7 mouse cellular contexts compared by ENCODE assay signal in genomic region chr15:78610705-78611462, GRCm38 (mm10). TPM values are rescaled to one million over a fixed set of nuclear protein-coding genes. Genes with fewer than 3 reads are reported as not detected.
DNase-seq lines count a peak whose midpoint lies in the region; ATAC-seq lines count a peak whose summit lies in the region.

No protein-coding gene starts in this region.

- no peaks in the 10 kb centered on the region for H3K9me3 ChIP-seq in forebrain, embryonic 14.5 days (replicated peaks; ENCODE audit: control insufficient read depth, low read length)
- no peaks in the 10 kb centered on the region for H3K9me3 ChIP-seq in limb, embryonic 10.5 days (replicated peaks)

- no peaks in the 10 kb centered on the region for H3K27me3 ChIP-seq in forebrain, embryonic 14.5 days (replicated peaks; ENCODE audit: control insufficient read depth, insufficient read depth, low read length)
- H3K27me3 ChIP-seq in limb, embryonic 10.5 days (ENCODE audit: low read depth, poor library complexity, severe bottlenecking), result no peaks in the 10 kb centered on the region

- 28% methylated on average over 12 of the region's 12 CpGs for WGBS in forebrain, embryonic 14.5 days
- WGBS in limb, embryonic 10.5 days, result 48% methylated on average over 12 of the region's 12 CpGs

- peak; percentile 79 for DNase-seq in right cerebral cortex, adult 18-20 months
- no peak for DNase-seq in right cerebral cortex, postnatal 25 days
- DNase-seq in forebrain, embryonic 14.5 days (ENCODE audit: low spot score), result peak; percentile 56
- DNase-seq in limb, embryonic 10.5 days (ENCODE audit: low spot score), result peak; percentile 37
- peak; percentile 79 for DNase-seq in telencephalon, adult 2 months (ENCODE audit: low read depth, low spot score)
- no peak for DNase-seq in gastrocnemius, adult 18-20 months (ENCODE audit: low spot score)
- DNase-seq in cerebellum, adult 11-12 months, result no peak

- H3K4me1 ChIP-seq in forebrain, embryonic 14.5 days (ENCODE audit: control insufficient read depth, insufficient read depth, low read length), result peaks cover 5% of the 10 kb centered on the region; the same call in 1 of the 2 replicates
- peaks cover 16% of the 10 kb centered on the region for H3K4me1 ChIP-seq in limb, embryonic 10.5 days

- H3K36me3 ChIP-seq in forebrain, embryonic 14.5 days (ENCODE audit: control insufficient read depth, insufficient read depth, low read length), result no peaks in the 10 kb centered on the region
- H3K36me3 ChIP-seq in limb, embryonic 10.5 days, result no peaks in the 10 kb centered on the region

- H3K9ac ChIP-seq in forebrain, embryonic 14.5 days (ENCODE audit: low read length), result 0 out of 2 replicates have a peak overlapping the region, but pooled peaks have one; percentile 21

- no peak overlapping the region for H3K4me2 ChIP-seq in forebrain, embryonic 14.5 days (ENCODE audit: low read length)

- no peak overlapping the region for H3K4me3 ChIP-seq in forebrain, embryonic 14.5 days (ENCODE audit: low read depth, low read length)
- H3K4me3 ChIP-seq in limb, embryonic 10.5 days, result no peak overlapping the region

- peak; percentile 54 for ATAC-seq in forebrain, embryonic 14.5 days

- H3K27ac ChIP-seq in forebrain, embryonic 14.5 days (ENCODE audit: low read depth, low read length), result peak overlapping the region; percentile 39; the same call in 1 of the 2 replicates
- H3K27ac ChIP-seq in limb, embryonic 10.5 days, result no peak overlapping the region

RNA-seq across cellular contexts. Expression of gene Cyth4, which starts 14.0 kb away (rescaled TPM):
- 2.4 and 2.7 TPM in 2 replicates for polyA plus RNA-seq in forebrain, embryonic 14.5 days (2014; fragmentation: Nextera tagmentation; extraction: Ambion mirVana)
- polyA plus RNA-seq in limb, embryonic 10.5 days (2016; fragmentation: Nextera tagmentation; extraction: Ambion mirVana), result 3.2 and 4.4 TPM in 2 replicates
- total RNA-seq in gastrocnemius, adult 18-20 months (2021), result 1 to 10 TPM in 1 of 2 experiments, under 1 TPM in 1; 0.82 to 2.3 TPM

RNA-seq across cellular contexts. Expression of gene Rac2, which starts 38.3 kb away (rescaled TPM):
- polyA plus RNA-seq in forebrain, embryonic 14.5 days (2014; fragmentation: Nextera tagmentation; extraction: Ambion mirVana), result 3.5 and 5.9 TPM in 2 replicates
- 4.3 and 4.4 TPM in 2 replicates for polyA plus RNA-seq in limb, embryonic 10.5 days (2016; fragmentation: Nextera tagmentation; extraction: Ambion mirVana)
- 1 to 10 TPM in 1 of 2 experiments, under 1 TPM in 1; 0.96 to 1.8 TPM for total RNA-seq in gastrocnemius, adult 18-20 months (2021)

Comparison
In these comparisons a context has a peak if more than half of its experiments do, and no peak if none do; other contexts are left out.
1. DNase-seq: peak in right cerebral cortex, adult 18-20 months (single experiment), forebrain, embryonic 14.5 days (single experiment), limb, embryonic 10.5 days (single experiment) and telencephalon, adult 2 months (single experiment); none in right cerebral cortex, postnatal 25 days (single experiment), gastrocnemius, adult 18-20 months (single experiment) and cerebellum, adult 11-12 months (single experiment).